Mouse (Mus musculus) lung, postnatal 0 days (tissue): ENCODE results near the gene Sp6. TPM values are rescaled to one million over a fixed set of nuclear protein-coding genes. Genes with fewer than 3 reads are reported as not detected.
A peak's percentile ranks its signal among the peaks of the same experiment; 100 is the strongest.

Experiments
- ATAC-seq: fragments of 200-750 bp; cut with Nextera tagmentation; 2 replicates; pipeline ENCODE4 v1.8.0; 2017; ENCODE audit warnings: moderate library complexity
- DNase-seq: peaks from one replicate; pipeline ENCODE4 v3.0.0-alpha.2; 2016; ENCODE audit warnings: low spot score
- H3K27ac ChIP-seq: fragments of 300-500 bp; sonication (generic); 2 replicates; pipeline ENCODE4 v1.5.1; 2014; ENCODE audit warnings: antibody characterized with exemption, mild to moderate bottlenecking, low read length, mixed read lengths
- H3K27me3 ChIP-seq: fragments of 300-500 bp; sonication (generic); replicated peaks from 2 replicates; pipeline ENCODE4 v1.6.1; 2014; ENCODE audit warnings: low read length, mixed read lengths; ENCODE audit not compliant: insufficient read depth
- H3K36me3 ChIP-seq: fragments of 300-500 bp; sonication (generic); 2 replicates; pipeline ENCODE4 v1.6.1; 2014; ENCODE audit warnings: low read length, mixed read lengths; ENCODE audit not compliant: insufficient read depth
- H3K4me1 ChIP-seq: fragments of 300-500 bp; sonication (generic); 2 replicates; pipeline ENCODE4 v1.6.1; 2014; ENCODE audit warnings: antibody characterized with exemption, low read depth, low read length, mixed read lengths; ENCODE audit not compliant: insufficient read depth
- H3K4me2 ChIP-seq: fragments of 300-500 bp; sonication (generic); replicated peaks from 2 replicates; pipeline ENCODE4 v1.6.1; 2014; ENCODE audit warnings: low read depth, mild to moderate bottlenecking, low read length, moderate library complexity, mixed read lengths
- H3K4me3 ChIP-seq: fragments of 300-500 bp; sonication (generic); 2 replicates; pipeline ENCODE4 v1.5.1; 2014; ENCODE audit warnings: low read depth, low read length
- H3K9ac ChIP-seq: fragments of 300-500 bp; sonication (generic); replicated peaks from 2 replicates; pipeline ENCODE4 v1.6.1; 2014; ENCODE audit warnings: low read depth, mild to moderate bottlenecking
- H3K9me3 ChIP-seq: fragments of 300-500 bp; sonication (generic); 2 replicates; pipeline ENCODE4 v1.6.1; 2016; ENCODE audit warnings: low read length, mixed read lengths
- CTCF ChIP-seq: IDR thresholded peaks from 2 replicates; pipeline ENCODE4 v1.5.1; 2016; ENCODE audit warnings: antibody characterized with exemption, mild to moderate bottlenecking
- EP300 ChIP-seq: IDR thresholded peaks from 2 replicates; pipeline ENCODE4 v1.6.1; 2016; ENCODE audit warnings: antibody characterized with exemption, mild to moderate bottlenecking, control low read depth
- WGBS: fragments of 180-500 bp; shearing (Covaris S2); extraction: QIAGEN DNeasy Blood & Tissue Kit; methylation state at CpG from one replicate; pipeline ENCODE4 v1.1.7; 2014; 5-methylcytosine and 5-hydroxymethylcytosine counted together
- polyA plus RNA-seq: library from polyadenylated mRNA; unstranded; fragments of >200 nt; fragmentation: Nextera tagmentation; extraction: Ambion mirVana; gene quantifications from 2 replicates; pipeline ENCODE4 v1.2.1, GENCODE M21; 2015

Sp6 gene
- polyA plus RNA-seq, 1 experiment from 2014 or later: 0.56 TPM

GRCm38 (mm10) chr11:96995836-96996772 lies 17.1 kb upstream of the Sp6 start:
- H3K9me3 ChIP-seq: no peaks in the 10 kb centered on the region
- no peaks in the 10 kb centered on the region for H3K36me3 ChIP-seq
- peaks cover 8% of the 10 kb centered on the region; the same call in 1 of the 2 replicates for H3K4me1 ChIP-seq
- H3K27me3 ChIP-seq: peaks cover 6% of the 10 kb centered on the region; the same call in 1 of the 2 replicates
- TF ChIP-seq CTCF (no peak), EP300 (no peak)
- H3K27ac ChIP-seq: no peak overlapping the region
- 77% methylated on average over 15 of the region's 15 CpGs for WGBS
- ATAC-seq (no peak), DNase-seq (no peak)
- H3K4me2 ChIP-seq: no peak overlapping the region
- H3K4me3 ChIP-seq: no peak overlapping the region
- no peak overlapping the region for H3K9ac ChIP-seq

- ATAC-seq (0 out of 2 replicates have a peak, but pooled peaks have one; percentile 3), DNase-seq (no peak)
- H3K4me2 ChIP-seq: peak overlapping the region; percentile 44
- peaks cover 6% of the 10 kb centered on the region; the same call in 1 of the 2 replicates for H3K27me3 ChIP-seq
- 0 out of 2 replicates have a peak overlapping the region, but pooled peaks have one; percentile 3 for H3K4me3 ChIP-seq
- peak overlapping the region; percentile 32; the same call in 1 of the 2 replicates for H3K9ac ChIP-seq
- WGBS: 30% methylated on average over 15 of the region's 17 CpGs
- no peak overlapping the region for H3K27ac ChIP-seq
- TF ChIP-seq CTCF: no peak
- TF ChIP-seq EP300: no peak
- peaks cover 8% of the 10 kb centered on the region; the same call in 1 of the 2 replicates for H3K4me1 ChIP-seq
- H3K36me3 ChIP-seq: no peaks in the 10 kb centered on the region
- no peaks in the 10 kb centered on the region for H3K9me3 ChIP-seq
Measured at GRCm38 (mm10) chr11:96996773-96997379, 16.3 kb upstream of the Sp6 start.

GRCm38 (mm10) chr11:96997380-96997956 lies 15.7 kb upstream of the Sp6 start:
- ATAC-seq (peak; percentile 37), DNase-seq (no peak)
- Histone ChIP-seq H3K27me3 (peaks cover 6% of the 10 kb centered on the region; the same call in 1 of the 2 replicates), H3K4me1 (peaks cover 7% of the 10 kb centered on the region; the same call in 1 of the 2 replicates), H3K9me3 (no peaks in the 10 kb centered on the region), H3K4me2 (peak overlapping the region; percentile 44), H3K4me3 (0 out of 2 replicates have a peak overlapping the region, but pooled peaks have one; percentile 3), H3K9ac (peak overlapping the region; percentile 32; the same call in 1 of the 2 replicates), H3K36me3 (no peaks in the 10 kb centered on the region), H3K27ac (no peak overlapping the region)
- 15% methylated on average over 19 of the region's 30 CpGs for WGBS
- TF ChIP-seq EP300 (no peak), CTCF (no peak)

- ATAC-seq (no peak), DNase-seq (no peak)
- no peak overlapping the region for H3K4me3 ChIP-seq
- no peak overlapping the region for H3K27ac ChIP-seq
- H3K36me3 ChIP-seq: no peaks in the 10 kb centered on the region
- H3K9me3 ChIP-seq: no peaks in the 10 kb centered on the region
- H3K27me3 ChIP-seq: no peaks in the 10 kb centered on the region
- TF ChIP-seq CTCF: no peak
- TF ChIP-seq EP300: no peak
- H3K4me1 ChIP-seq: no peaks in the 10 kb centered on the region
- no peak overlapping the region for H3K4me2 ChIP-seq
- WGBS: 26% methylated on average over 5 of the region's 5 CpGs
- no peak overlapping the region for H3K9ac ChIP-seq
Measured at GRCm38 (mm10) chr11:97003170-97003569, 10.0 kb upstream of the Sp6 start.

- H3K27ac ChIP-seq: no peak overlapping the region
- DNase-seq (no peak), ATAC-seq (no peak)
- 50% methylated on average over 9 of the region's 9 CpGs for WGBS
- H3K36me3 ChIP-seq: no peaks in the 10 kb centered on the region
- no peak overlapping the region for H3K4me3 ChIP-seq
- H3K9me3 ChIP-seq: no peaks in the 10 kb centered on the region
- H3K9ac ChIP-seq: no peak overlapping the region
- H3K4me2 ChIP-seq: no peak overlapping the region
- no peaks in the 10 kb centered on the region for H3K27me3 ChIP-seq
- no peak for TF ChIP-seq CTCF
- no peak for TF ChIP-seq EP300
- no peaks in the 10 kb centered on the region for H3K4me1 ChIP-seq
Measured at GRCm38 (mm10) chr11:97007093-97007794, 6.0 kb upstream of the Sp6 start.
